Mouse (Mus musculus): ENCODE measurements around the gene Tubal3. TPM values are rescaled to one million over a fixed set of nuclear protein-coding genes. Genes with fewer than 3 reads are reported as not detected.

The Tubal3 gene
- polyA plus RNA-seq, 1 experiment from 2014 or later = not detected

DNA sequence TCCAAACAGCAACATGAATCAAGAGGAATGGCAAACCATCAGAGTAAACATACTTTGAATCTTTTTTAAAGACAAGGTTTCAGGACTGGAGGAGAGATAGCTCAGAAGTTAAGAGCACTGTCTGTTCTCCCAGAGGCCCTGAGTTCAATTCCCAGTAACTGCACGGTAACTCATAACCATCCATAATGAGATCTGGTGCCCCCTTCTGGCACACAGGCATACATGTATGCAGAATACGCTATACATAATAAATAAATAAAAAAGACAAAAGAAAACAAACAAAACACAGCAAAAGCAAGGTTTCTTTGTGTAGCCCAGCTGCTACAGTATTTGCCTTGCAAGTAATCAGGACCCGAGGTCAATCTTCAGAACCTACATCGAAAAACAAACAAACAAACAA, 31.4 kb downstream of the Tubal3 start:
- no peak overlapping the region for H3K27ac ChIP-seq
- WGBS = 93% methylated on average over 4 of the region's 4 CpGs
- H3K4me2 ChIP-seq (replicated peaks) = no peak overlapping the region
- H3K9me3 ChIP-seq (ENCODE audit: control insufficient read depth, low read length) = no peaks in the 10 kb centered on the region
- H3K36me3 ChIP-seq (replicated peaks; ENCODE audit: control insufficient read depth, insufficient read depth) = no peaks in the 10 kb centered on the region
- H3K27me3 ChIP-seq (ENCODE audit: control insufficient read depth, insufficient read depth, low read length) = no peaks in the 10 kb centered on the region
- no peaks in the 10 kb centered on the region for H3K4me1 ChIP-seq (replicated peaks; ENCODE audit: control insufficient read depth, insufficient read depth, low read length)
- ATAC-seq (ENCODE audit: low FRiP score) (no peak), DNase-seq (ENCODE audit: low spot score) (no peak)
- H3K9ac ChIP-seq = no peak overlapping the region
- H3K4me3 ChIP-seq (replicated peaks; ENCODE audit: low read length) = no peak overlapping the region

- no peak overlapping the region for H3K9ac ChIP-seq
- no peaks in the 10 kb centered on the region for H3K27me3 ChIP-seq (ENCODE audit: control insufficient read depth, insufficient read depth, low read length)
- no peak for DNase-seq (ENCODE audit: low spot score)
- ATAC-seq (ENCODE audit: low FRiP score) = no peak
- H3K27ac ChIP-seq = no peak overlapping the region
- H3K9me3 ChIP-seq (ENCODE audit: control insufficient read depth, low read length) = no peaks in the 10 kb centered on the region
- 83% methylated on average over 6 of the region's 6 CpGs for WGBS
- H3K4me1 ChIP-seq (replicated peaks; ENCODE audit: control insufficient read depth, insufficient read depth, low read length) = no peaks in the 10 kb centered on the region
- H3K4me2 ChIP-seq (replicated peaks) = no peak overlapping the region
- H3K36me3 ChIP-seq (replicated peaks; ENCODE audit: control insufficient read depth, insufficient read depth) = no peaks in the 10 kb centered on the region
- H3K4me3 ChIP-seq (replicated peaks; ENCODE audit: low read length) = no peak overlapping the region
Measured at GRCm38 (mm10) chr13:3951198-3951914, 33.3 kb downstream of the Tubal3 start.

DNA sequence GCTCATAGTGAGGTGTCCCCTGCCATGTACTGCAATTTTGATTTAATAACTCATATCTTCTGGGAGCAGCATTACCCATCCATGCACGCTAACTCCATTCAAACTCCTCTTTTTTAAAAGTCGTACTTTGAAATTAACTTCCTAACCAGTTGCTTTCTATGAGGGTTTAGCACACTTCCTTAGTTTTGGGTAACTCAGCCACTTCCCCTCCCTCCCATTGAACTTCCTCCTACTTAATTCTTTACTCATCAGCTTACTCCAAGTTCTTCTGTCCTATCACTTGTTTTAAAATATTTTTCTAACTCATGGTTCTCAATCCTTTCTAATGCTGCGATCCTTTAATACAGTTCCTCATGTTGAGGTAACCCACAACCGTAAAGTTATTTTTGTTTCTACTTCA, 50.8 kb downstream of the Tubal3 start:
- 88% methylated on average over 4 of the region's 4 CpGs for WGBS
- no peak overlapping the region for H3K4me2 ChIP-seq (replicated peaks)
- no peaks in the 10 kb centered on the region for H3K9me3 ChIP-seq (ENCODE audit: control insufficient read depth, low read length)
- ATAC-seq (ENCODE audit: low FRiP score) = no peak
- no peak overlapping the region for H3K27ac ChIP-seq
- H3K4me3 ChIP-seq (replicated peaks; ENCODE audit: low read length) = no peak overlapping the region
- H3K27me3 ChIP-seq (ENCODE audit: control insufficient read depth, insufficient read depth, low read length) = no peaks in the 10 kb centered on the region
- H3K4me1 ChIP-seq (replicated peaks; ENCODE audit: control insufficient read depth, insufficient read depth, low read length) = no peaks in the 10 kb centered on the region
- no peak overlapping the region for H3K9ac ChIP-seq
- DNase-seq (ENCODE audit: low spot score) = no peak
- H3K36me3 ChIP-seq (replicated peaks; ENCODE audit: control insufficient read depth, insufficient read depth) = no peaks in the 10 kb centered on the region

Small RNA genes lying within 50 kb of the gene (microRNA-seq; reads per million reads assigned to microRNA genes)
- gene Gm22460 = not detected

Other genes with a start within 250 kb of the Tubal3 start
- not detected in 2 replicates for gene Calml3, start 114.0 kb upstream of the Tubal3 start, polyA plus RNA-seq (2014; fragmentation: Nextera tagmentation; extraction: Ambion mirVana)
- gene Calm4, start 80.5 kb upstream of the Tubal3 start, polyA plus RNA-seq (2014; fragmentation: Nextera tagmentation; extraction: Ambion mirVana) = not detected in 2 replicates
- not detected in 2 replicates for gene Calm5, start 64.1 kb upstream of the Tubal3 start, polyA plus RNA-seq (2014; fragmentation: Nextera tagmentation; extraction: Ambion mirVana)
- 10.2 and 12.1 TPM in 2 replicates for gene Net1, start 54 bp upstream of the Tubal3 start, polyA plus RNA-seq (2014; fragmentation: Nextera tagmentation; extraction: Ambion mirVana)
- 0.13 TPM in 1 of 2 replicates, not detected in the other for gene Ucn3, start 27.1 kb downstream of the Tubal3 start, polyA plus RNA-seq (2014; fragmentation: Nextera tagmentation; extraction: Ambion mirVana)
- gene Akr1c14, start 130.7 kb downstream of the Tubal3 start, polyA plus RNA-seq (2014; fragmentation: Nextera tagmentation; extraction: Ambion mirVana) = 0.55 and 0.95 TPM in 2 replicates
- not detected in 2 replicates for gene Akr1c18, start 232.4 kb downstream of the Tubal3 start, polyA plus RNA-seq (2014; fragmentation: Nextera tagmentation; extraction: Ambion mirVana)

Data from hindbrain, embryonic 14.5 days (tissue).